Mouse (Mus musculus) CH12.LX (cell line): ENCODE measurements around the gene Eif4ebp2. TPM values are rescaled to one million over a fixed set of nuclear protein-coding genes. Genes with fewer than 3 reads are reported as not detected.

ENCODE experiments used
- DNase-seq: peaks from one replicate; pipeline ENCODE4 v3.0.0-alpha.2; 2013; ENCODE audit errors: extremely low read depth
- H3K27ac ChIP-seq: 2 replicates; pipeline ENCODE4 v1.5.1; 2012; ENCODE audit warnings: low read depth, mild to moderate bottlenecking, control low read depth, moderate library complexity; ENCODE audit not compliant: insufficient read depth
- H3K27me3 ChIP-seq: replicated peaks from 2 replicates; pipeline ENCODE3; 2012; ENCODE audit warnings: inconsistent platforms
- H3K36me3 ChIP-seq, 2 experiments: replicated peaks in 1 of 2; 2 replicates each; pipeline versions ENCODE3 to v1.6.1; 2012; ENCODE audit warnings: inconsistent platforms in 1 of 2, low read length in 1 of 2, mild to moderate bottlenecking in 1 of 2, mixed read lengths in 1 of 2, moderate library complexity in 1 of 2; ENCODE audit not compliant: control insufficient read depth in 1 of 2, insufficient read depth in 1 of 2
- H3K4me1 ChIP-seq, 2 experiments: 2 replicates each; pipeline ENCODE4 v1.6.1; 2012; ENCODE audit warnings: inconsistent platforms in 1 of 2, moderate library complexity in 1 of 2; ENCODE audit not compliant: insufficient read depth in 2 of 2, control insufficient read depth in 1 of 2
- H3K4me2 ChIP-seq: 2 replicates; pipeline ENCODE4 v1.6.1; 2012; ENCODE audit warnings: low read depth, mild to moderate bottlenecking, control low read depth; ENCODE audit not compliant: poor library complexity, insufficient read depth, severe bottlenecking
- H3K4me3 ChIP-seq, 3 experiments: fragments of 150-350 bp in 1 of 3; sonication (generic) in 1 of 3; replicated peaks in 1 of 3; 2 replicates each; pipeline versions ENCODE3 to v1.5.1; 2011 to 2012; ENCODE audit warnings: low read depth in 2 of 3, low read length in 2 of 3, mild to moderate bottlenecking in 2 of 3, moderate library complexity in 2 of 3, control low read depth in 1 of 3, improper control_type of control experiment in 1 of 3, inconsistent platforms in 1 of 3, mixed read lengths in 1 of 3; ENCODE audit not compliant: poor library complexity in 1 of 3
- H3K79me2 ChIP-seq: replicated peaks from 2 replicates; pipeline ENCODE4 v1.6.1; 2012; ENCODE audit warnings: mild to moderate bottlenecking, moderate library complexity; ENCODE audit not compliant: control insufficient read depth, poor library complexity, insufficient read depth, severe bottlenecking; ENCODE audit errors: extremely low read depth
- H3K9ac ChIP-seq: 2 replicates; pipeline ENCODE4 v1.6.1; 2012; ENCODE audit warnings: low read depth, mild to moderate bottlenecking, control low read depth, moderate library complexity; ENCODE audit not compliant: insufficient read depth
- H3K9me3 ChIP-seq: replicated peaks from 2 replicates; pipeline ENCODE3; 2012; ENCODE audit warnings: low read length, inconsistent platforms, mixed read lengths
- ETS1 ChIP-seq: conservative IDR thresholded peaks from 2 replicates; pipeline ENCODE4 v1.6.1; 2012; ENCODE audit warnings: low read depth, mild to moderate bottlenecking, inconsistent platforms, low read length, improper control_type of control experiment, moderate library complexity
- JUN ChIP-seq: IDR thresholded peaks from 2 replicates; pipeline ENCODE4 v1.6.1; 2011; ENCODE audit warnings: low read depth, mild to moderate bottlenecking, low read length, improper control_type of control experiment, moderate library complexity; ENCODE audit not compliant: insufficient read depth
- JUND ChIP-seq: conservative IDR thresholded peaks from 2 replicates; pipeline ENCODE4 v1.6.1; 2011; ENCODE audit warnings: low read depth, low read length, improper control_type of control experiment
- MAFK ChIP-seq: IDR thresholded peaks from 2 replicates; pipeline ENCODE4 v1.6.1; 2011; ENCODE audit warnings: low read length, improper control_type of control experiment; ENCODE audit not compliant: insufficient replicate concordance
- MEF2A ChIP-seq: IDR thresholded peaks from 2 replicates; pipeline ENCODE4 v1.6.1; 2014; ENCODE audit warnings: low read depth, mild to moderate bottlenecking, inconsistent platforms, low read length, improper control_type of control experiment, borderline replicate concordance
- MYC ChIP-seq: IDR thresholded peaks from 2 replicates; pipeline ENCODE4 v1.6.1; 2011; ENCODE audit warnings: low read depth, mild to moderate bottlenecking, improper control_type of control experiment, low read length
- NELFE ChIP-seq: IDR thresholded peaks from 2 replicates; pipeline ENCODE4 v1.6.1; 2011; ENCODE audit warnings: low read depth, low read length, improper control_type of control experiment
- NRF1 ChIP-seq: IDR thresholded peaks from 2 replicates; pipeline ENCODE4 v1.6.1; 2014; ENCODE audit warnings: low read depth, mild to moderate bottlenecking, inconsistent platforms, low read length, improper control_type of control experiment, moderate library complexity
- PAX5 ChIP-seq: IDR thresholded peaks from 2 replicates; pipeline ENCODE4 v1.6.1; 2012; ENCODE audit warnings: low read length, inconsistent platforms, mixed read lengths
- RCOR1 ChIP-seq: conservative IDR thresholded peaks from 2 replicates; pipeline ENCODE4 v1.6.1; 2012; ENCODE audit warnings: low read depth, mild to moderate bottlenecking, inconsistent platforms, low read length, improper control_type of control experiment
- SIN3A ChIP-seq: IDR thresholded peaks from 2 replicates; pipeline ENCODE4 v1.6.1; 2012; ENCODE audit warnings: low read length, improper control_type of control experiment, inconsistent platforms
- UBTF ChIP-seq: IDR thresholded peaks from 2 replicates; pipeline ENCODE4 v1.6.1; 2012; ENCODE audit warnings: low read depth, mild to moderate bottlenecking, inconsistent platforms, low read length, improper control_type of control experiment, moderate library complexity
- ZC3H11A ChIP-seq: IDR thresholded peaks from 2 replicates; pipeline ENCODE4 v1.6.1; 2012; ENCODE audit warnings: low read depth, mild to moderate bottlenecking, inconsistent platforms, low read length, improper control_type of control experiment
- ZKSCAN1 ChIP-seq: IDR thresholded peaks from 2 replicates; pipeline ENCODE4 v1.6.1; 2012; ENCODE audit warnings: low read depth, inconsistent platforms, low read length, improper control_type of control experiment, borderline replicate concordance
- dilution Hi-C: fragments of 300-500 bp; cut with MboI; formaldehyde crosslinking; loops from 2 replicates; pipeline ENCODE4 v1.14.3; 2020; ENCODE audit warnings: low sequenced_read_pairs; ENCODE audit not compliant: extremely low pct_unique_long_range_greater_than_20kb, extremely low pct_ligation_motif_present
- in situ Hi-C: fragments of 300-500 bp; cut with MboI; formaldehyde crosslinking; loops from 3 replicates; pipeline ENCODE4 v1.14.3; 2019; ENCODE audit warnings: low sequenced_read_pairs, low pct_ligation_motif_present, low pct_unique_long_range_greater_than_20kb, mixed read lengths
- polyA plus RNA-seq: library from polyadenylated mRNA; unstranded; fragments of >175 nt; gene quantifications from 2 replicates; pipeline ENCODE4 v1.2.1, GENCODE M21; 2012; ENCODE audit warnings: low read depth; ENCODE audit not compliant: insufficient read length
- total RNA-seq, 2 experiments: library from RNA; depleted of rRNA; stranded (reverse); fragments of 300-350 nt in 1 of 2; fragments of >200 nt in 1 of 2; gene quantifications; 2 replicates each; pipeline ENCODE4 v1.2.3; 2012 to 2014

The Eif4ebp2 gene
- total and polyA plus RNA-seq, 3 experiments, result 7.5 to 73.2 (median 16.4) TPM

- peaks cover 7 to 41% of the 10 kb centered on the region in 2 experiments for H3K4me1 ChIP-seq
- H3K9me3 ChIP-seq, result no peaks in the 10 kb centered on the region
- in situ Hi-C loops (loop anchor here (5.0 kb wide), 1 partner anchor 49 kb away; no protein-coding TSS in a partner anchor), dilution Hi-C loops (no loop called here)
- H3K4me2 ChIP-seq, result no peak overlapping the region
- H3K9ac ChIP-seq, result no peak overlapping the region
- H3K79me2 ChIP-seq, result no peaks in the 10 kb centered on the region
- peaks cover 17% of the 10 kb centered on the region for H3K27me3 ChIP-seq
- H3K36me3 ChIP-seq, result no peaks in the 10 kb centered on the region
- H3K27ac ChIP-seq, result no peak overlapping the region
- DNase-seq, result peak; percentile 58
- 0 out of 2 replicates have a peak, but pooled peaks have one; percentile 33 for TF ChIP-seq ETS1
- TF ChIP-seq RCOR1, result no peak
- TF ChIP-seq MEF2A, result 0 out of 2 replicates have a peak, but pooled peaks have one; percentile 33
- 0 out of 2 replicates have a peak, but pooled peaks have one; percentile 27 for TF ChIP-seq SIN3A
- 0 out of 2 replicates have a peak, but pooled peaks have one; percentile 19 for TF ChIP-seq MAFK
- TF ChIP-seq MYC, result no peak
- no peak overlapping the region for H3K4me3 ChIP-seq
Measured at GRCm38 (mm10) chr10:61386284-61386683, 66.2 kb downstream of the Eif4ebp2 start.

GRCm38 (mm10) chr10:61385174-61385573, 67.3 kb downstream of the Eif4ebp2 start:
- H3K27me3 ChIP-seq, result peaks cover 18% of the 10 kb centered on the region
- TF ChIP-seq PAX5 (no peak), UBTF (no peak), RCOR1 (no peak), ZKSCAN1 (no peak), JUND (no peak), ZC3H11A (no peak), JUN (no peak), NELFE (no peak), NRF1 (no peak)
- dilution Hi-C loops, result no loop called here

More at GRCm38 (mm10) chr10:61385174-61385573, 67.3 kb downstream of the Eif4ebp2 start:
- no peak overlapping the region for H3K9ac ChIP-seq
- H3K9me3 ChIP-seq, result no peaks in the 10 kb centered on the region
- DNase-seq, result no peak
- no peaks in the 10 kb centered on the region for H3K79me2 ChIP-seq
- H3K27ac ChIP-seq, result no peak overlapping the region
- in situ Hi-C loops, result loop anchor here (5.0 kb wide), 1 partner anchor 48 kb away; no protein-coding TSS in a partner anchor
- H3K4me3 ChIP-seq, result no peak overlapping the region
- H3K36me3 ChIP-seq, result no peaks in the 10 kb centered on the region
- H3K4me2 ChIP-seq, result no peak overlapping the region
- peaks cover 7 to 45% of the 10 kb centered on the region in 2 experiments for H3K4me1 ChIP-seq
